Mouse (Mus musculus) liver, postnatal 0 days (tissue): Measurements from ENCODE around the gene Gabbr2.

Source experiments
- CTCF ChIP-seq: sonication (generic); IDR thresholded peaks from 2 replicates; pipeline ENCODE4 v1.5.1; 2016; ENCODE audit warnings: antibody characterized with exemption, low read depth
- EP300 ChIP-seq: IDR thresholded peaks from 2 replicates; pipeline ENCODE4 v1.6.1; 2016; ENCODE audit warnings: antibody characterized with exemption, low read depth, mild to moderate bottlenecking

DNA sequence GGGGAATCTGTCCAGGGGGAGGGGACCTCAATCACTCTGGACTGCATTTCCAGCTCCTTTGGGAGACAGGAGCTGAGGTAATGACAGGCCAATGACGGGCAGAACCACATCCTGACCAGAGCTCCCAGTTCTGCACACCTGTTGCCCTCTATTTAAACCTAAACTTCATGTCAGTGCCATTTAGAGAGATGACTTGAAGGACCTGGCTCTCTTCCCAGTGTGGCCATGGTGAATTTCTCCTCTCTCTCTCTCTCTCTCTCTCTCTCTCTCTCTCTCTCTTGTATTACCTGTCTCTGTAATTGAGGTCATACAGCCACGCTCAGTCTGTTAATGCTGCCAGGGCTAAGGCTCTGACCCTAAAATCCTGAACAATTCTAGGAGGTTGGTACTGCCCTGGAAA, 58.1 kb downstream of the Gabbr2 start:
- TF ChIP-seq CTCF (no peak), EP300 (no peak)
